Mouse (Mus musculus): ENCODE results near the gene Znrf4. TPM values are rescaled to one million over a fixed set of nuclear protein-coding genes. Genes with fewer than 3 reads are reported as not detected.

Znrf4 gene
- polyA plus RNA-seq, 1 experiment, result not detected

DNA sequence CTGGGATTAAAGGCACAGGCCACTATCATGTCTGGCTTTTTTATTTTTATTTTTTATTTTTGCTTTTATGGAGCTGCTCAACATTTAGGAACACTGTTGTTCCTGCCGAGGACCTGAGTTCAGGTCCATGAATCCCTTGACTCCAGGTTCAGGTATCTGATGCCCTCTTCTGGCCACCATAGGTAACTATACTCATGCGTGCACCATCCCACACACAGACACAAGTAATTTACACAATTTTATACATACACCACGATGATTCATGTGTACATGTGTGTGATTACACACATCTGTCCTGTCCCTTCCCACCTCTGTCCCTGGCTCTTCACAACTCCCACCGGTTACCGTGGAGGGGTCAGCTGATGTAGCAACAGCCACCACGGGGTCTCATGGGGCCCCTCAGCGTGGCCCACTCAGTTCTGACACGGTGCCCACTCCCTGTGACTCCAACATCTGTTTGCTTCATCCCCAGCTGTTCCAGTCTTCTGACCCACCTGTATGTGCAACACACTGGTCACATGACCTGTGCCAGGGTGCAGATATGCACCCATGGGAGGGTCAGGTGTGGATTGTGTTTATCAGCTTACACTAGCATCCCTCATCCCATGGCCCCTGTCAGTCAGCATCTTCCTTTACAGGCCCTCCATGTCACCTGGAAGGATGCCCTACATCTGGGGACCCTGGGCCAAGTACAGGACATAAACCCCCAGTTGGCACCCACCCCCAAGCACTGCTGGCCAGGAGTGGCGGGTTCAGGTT, 35.8 kb upstream of the Znrf4 start:
- H3K36me3 ChIP-seq (ENCODE audit: control insufficient read depth, insufficient read depth), result no peaks in the 10 kb centered on the region
- no peaks in the 10 kb centered on the region for H3K27me3 ChIP-seq (ENCODE audit: control insufficient read depth, insufficient read depth, insufficient read length)
- H3K79me2 ChIP-seq (ENCODE audit: control insufficient read depth, insufficient read depth), result no peaks in the 10 kb centered on the region
- H3ac ChIP-seq (ENCODE audit: control insufficient read depth, insufficient read length), result no peak overlapping the region
- H3K4me2 ChIP-seq (ENCODE audit: low read depth), result no peak overlapping the region
- TF ChIP-seq USF1 (IDR thresholded peaks at IDR 0.05; ENCODE audit: low read depth) (no peak), POLR2AphosphoS2 (IDR thresholded peaks at IDR 0.05; ENCODE audit: insufficient read length, low read depth) (no peak), MYOG (IDR thresholded peaks at IDR 0.05; ENCODE audit: control insufficient read depth in 1 of 3, insufficient read depth in 1 of 3, insufficient read length in 2 of 3, low read depth in 2 of 3) (no peak), E2F4 (IDR thresholded peaks at IDR 0.05; ENCODE audit: insufficient read depth) (no peak), REST (IDR thresholded peaks at IDR 0.05; ENCODE audit: insufficient read depth, insufficient read length) (no peak), SRF (IDR thresholded peaks at IDR 0.05; ENCODE audit: control insufficient read depth, insufficient read length, low read depth) (no peak), CEBPB (IDR thresholded peaks at IDR 0.05; ENCODE audit: insufficient read depth, poor library complexity, severe bottlenecking) (no peak), TCF3 (IDR thresholded peaks at IDR 0.05; ENCODE audit: insufficient read length, low read depth) (no peak)
- H3K4me3 ChIP-seq, result no peak overlapping the region

DNA sequence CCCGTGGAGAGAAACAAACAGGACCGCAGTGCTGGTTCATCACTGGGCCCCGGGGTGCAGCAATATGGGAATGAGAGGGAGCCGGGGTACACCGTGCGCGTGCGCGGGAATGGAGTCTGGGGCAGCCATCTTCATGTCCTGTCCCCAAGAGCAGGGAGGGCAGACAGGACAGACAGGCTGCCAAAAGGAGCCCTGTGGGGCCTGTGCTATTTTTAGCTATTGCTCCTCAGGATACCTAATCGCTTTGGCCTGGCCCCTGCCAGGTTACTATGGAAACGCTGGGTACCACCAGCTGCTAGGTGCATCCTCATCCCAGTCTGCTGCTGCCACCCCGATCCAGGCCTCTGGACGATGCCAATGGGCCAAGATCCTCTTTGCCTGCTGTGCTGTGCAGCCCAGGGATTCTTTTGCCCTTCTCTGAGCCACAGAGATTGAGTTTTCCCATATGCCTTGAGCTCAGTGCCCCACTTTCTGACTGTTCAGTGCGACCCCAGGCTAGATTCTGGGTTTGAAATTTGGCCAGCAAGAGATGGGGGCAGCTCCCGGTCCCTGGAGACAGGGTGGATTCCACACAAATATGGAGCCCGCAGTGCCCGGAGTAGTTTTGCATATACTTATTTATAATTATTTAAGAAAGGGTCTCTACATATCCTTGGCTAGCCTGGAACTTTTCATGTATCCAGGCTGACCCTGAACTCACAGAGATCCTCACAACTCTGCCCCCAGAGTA, 35.0 kb upstream of the Znrf4 start:
- no peak for TF ChIP-seq MYOD1 (IDR thresholded peaks at IDR 0.05; ENCODE audit: control insufficient read depth in 1 of 3, insufficient read length in 2 of 3, low read depth in 2 of 3)
- TF ChIP-seq MYOG (IDR thresholded peaks at IDR 0.05; ENCODE audit: control insufficient read depth in 1 of 3, insufficient read depth in 1 of 3, insufficient read length in 2 of 3, low read depth in 2 of 3), result no peak
- no peak for TF ChIP-seq MAX (IDR thresholded peaks at IDR 0.05; ENCODE audit: low read depth)
- no peak for TF ChIP-seq CEBPB (IDR thresholded peaks at IDR 0.05; ENCODE audit: insufficient read depth, poor library complexity, severe bottlenecking)
- no peak for TF ChIP-seq POLR2AphosphoS2 (IDR thresholded peaks at IDR 0.05; ENCODE audit: insufficient read length, low read depth)
- TF ChIP-seq POLR2A (IDR thresholded peaks at IDR 0.05; ENCODE audit: insufficient read length, low read depth), result no peak
- TF ChIP-seq TCF12 (IDR thresholded peaks at IDR 0.05; ENCODE audit: insufficient read depth, poor library complexity, severe bottlenecking), result no peak
- no peak overlapping the region for H3K4me2 ChIP-seq (ENCODE audit: low read depth)
- H3K36me3 ChIP-seq (ENCODE audit: control insufficient read depth, insufficient read depth), result no peaks in the 10 kb centered on the region
- H3K27me3 ChIP-seq (ENCODE audit: control insufficient read depth, insufficient read depth, insufficient read length), result no peaks in the 10 kb centered on the region
- no peaks in the 10 kb centered on the region for H3K79me2 ChIP-seq (ENCODE audit: control insufficient read depth, insufficient read depth)
- no peak overlapping the region for H3K4me3 ChIP-seq
- no peak overlapping the region for H3ac ChIP-seq (ENCODE audit: control insufficient read depth, insufficient read length)

DNA sequence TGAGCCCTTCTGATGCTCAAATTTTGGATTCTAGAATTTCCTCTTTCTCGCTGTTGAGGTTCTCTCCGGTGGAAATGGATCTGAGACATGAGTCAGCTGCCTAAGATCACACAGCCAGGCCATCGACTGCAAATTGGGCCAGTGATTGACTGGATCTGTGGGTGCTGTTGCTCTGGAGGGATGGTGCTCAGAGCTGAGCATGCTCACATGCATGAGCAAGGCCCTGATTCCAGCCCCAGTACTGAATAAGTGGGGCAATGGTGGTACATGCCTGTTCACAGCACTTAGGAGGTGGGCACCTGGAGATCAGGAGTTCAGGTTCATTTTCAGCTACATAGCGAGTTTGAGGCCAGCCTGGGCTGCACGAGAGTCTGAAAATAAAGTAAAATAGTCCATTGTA, 34.3 kb upstream of the Znrf4 start:
- H3K4me2 ChIP-seq (ENCODE audit: low read depth), result no peak overlapping the region
- H3K36me3 ChIP-seq (ENCODE audit: control insufficient read depth, insufficient read depth), result no peaks in the 10 kb centered on the region
- TF ChIP-seq USF1 (IDR thresholded peaks at IDR 0.05; ENCODE audit: low read depth), result no peak
- no peak for TF ChIP-seq MYOG (IDR thresholded peaks at IDR 0.05; ENCODE audit: control insufficient read depth in 1 of 3, insufficient read depth in 1 of 3, insufficient read length in 2 of 3, low read depth in 2 of 3)
- no peak for TF ChIP-seq E2F4 (IDR thresholded peaks at IDR 0.05; ENCODE audit: insufficient read depth)
- TF ChIP-seq CEBPB (IDR thresholded peaks at IDR 0.05; ENCODE audit: insufficient read depth, poor library complexity, severe bottlenecking), result no peak
- TF ChIP-seq MYOD1 (IDR thresholded peaks at IDR 0.05; ENCODE audit: control insufficient read depth in 1 of 3, insufficient read length in 2 of 3, low read depth in 2 of 3), result no peak
- H3K79me2 ChIP-seq (ENCODE audit: control insufficient read depth, insufficient read depth), result no peaks in the 10 kb centered on the region
- H3K27me3 ChIP-seq (ENCODE audit: control insufficient read depth, insufficient read depth, insufficient read length), result no peaks in the 10 kb centered on the region
- no peak overlapping the region for H3ac ChIP-seq (ENCODE audit: control insufficient read depth, insufficient read length)
- H3K4me3 ChIP-seq, result no peak overlapping the region

DNA sequence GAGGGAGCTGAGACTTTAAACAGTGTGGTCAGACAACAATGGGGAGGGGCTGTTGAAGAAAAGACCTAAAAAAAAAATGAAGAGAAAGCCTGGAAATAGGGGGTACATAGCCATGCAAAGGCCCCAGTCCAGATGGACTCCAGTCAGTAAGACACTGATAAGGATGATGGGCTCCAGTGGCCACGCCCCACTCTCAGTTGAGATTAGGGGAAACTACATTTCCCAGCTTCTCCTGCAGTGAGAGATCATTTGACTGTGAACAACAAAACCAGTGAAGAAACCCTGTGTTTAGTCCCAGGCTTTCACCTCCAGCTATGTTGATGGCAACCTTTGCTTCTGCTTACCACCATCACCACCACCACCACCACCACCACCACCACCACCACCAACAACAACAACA, 33.7 kb upstream of the Znrf4 start:
- TF ChIP-seq USF1 (IDR thresholded peaks at IDR 0.05; ENCODE audit: low read depth) (no peak), CEBPB (IDR thresholded peaks at IDR 0.05; ENCODE audit: insufficient read depth, poor library complexity, severe bottlenecking) (no peak), MAX (IDR thresholded peaks at IDR 0.05; ENCODE audit: low read depth) (no peak), POLR2A (IDR thresholded peaks at IDR 0.05; ENCODE audit: insufficient read length, low read depth) (no peak), SRF (IDR thresholded peaks at IDR 0.05; ENCODE audit: control insufficient read depth, insufficient read length, low read depth) (no peak), MYOD1 (IDR thresholded peaks at IDR 0.05; ENCODE audit: control insufficient read depth in 1 of 3, insufficient read length in 2 of 3, low read depth in 2 of 3) (no peak), REST (IDR thresholded peaks at IDR 0.05; ENCODE audit: insufficient read depth, insufficient read length) (no peak), MYOG (IDR thresholded peaks at IDR 0.05; ENCODE audit: control insufficient read depth in 1 of 3, insufficient read depth in 1 of 3, insufficient read length in 2 of 3, low read depth in 2 of 3) (no peak), E2F4 (IDR thresholded peaks at IDR 0.05; ENCODE audit: insufficient read depth) (no peak), POLR2AphosphoS2 (IDR thresholded peaks at IDR 0.05; ENCODE audit: insufficient read length, low read depth) (no peak), TCF12 (IDR thresholded peaks at IDR 0.05; ENCODE audit: insufficient read depth, poor library complexity, severe bottlenecking) (no peak), TCF3 (IDR thresholded peaks at IDR 0.05; ENCODE audit: insufficient read length, low read depth) (no peak)
- no peaks in the 10 kb centered on the region for H3K79me2 ChIP-seq (ENCODE audit: control insufficient read depth, insufficient read depth)
- no peak overlapping the region for H3K4me3 ChIP-seq

More for the DNA sequence above, 33.7 kb upstream of the Znrf4 start:
- H3K27me3 ChIP-seq (ENCODE audit: control insufficient read depth, insufficient read depth, insufficient read length), result no peaks in the 10 kb centered on the region
- no peaks in the 10 kb centered on the region for H3K36me3 ChIP-seq (ENCODE audit: control insufficient read depth, insufficient read depth)
- H3ac ChIP-seq (ENCODE audit: control insufficient read depth, insufficient read length), result no peak overlapping the region
- H3K4me2 ChIP-seq (ENCODE audit: low read depth), result no peak overlapping the region
